Mouse (Mus musculus): ENCODE measurements around the gene Frmd4b. TPM values are rescaled to one million over a fixed set of nuclear protein-coding genes. Genes with fewer than 3 reads are reported as not detected.
"Not testable (repeated sequence)": the region's sequence is repeated elsewhere in the genome, so short reads cannot be mapped to it uniquely, and the experiment has no call there.

Frmd4b gene
- polyA plus RNA-seq, 1 experiment = 26.8 TPM

DNA sequence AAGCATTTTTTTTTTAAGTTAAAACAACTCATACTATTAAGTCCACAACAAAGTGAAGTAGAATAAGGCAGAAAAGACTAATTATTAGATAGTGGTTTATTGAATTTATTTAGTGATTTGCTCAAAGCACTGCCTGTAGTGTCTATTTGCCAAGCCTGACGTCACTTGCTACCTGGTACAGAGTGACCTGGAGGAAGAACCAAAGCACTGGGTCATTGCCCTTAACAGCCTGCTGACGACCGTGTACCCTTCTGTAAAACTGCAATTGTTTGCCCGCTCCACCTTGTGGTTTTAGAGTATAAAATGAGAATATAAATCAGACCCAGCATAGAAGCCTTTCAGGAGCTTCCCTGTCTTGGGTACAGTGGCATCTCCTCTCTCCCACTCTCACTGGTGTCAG is 355.1 kb downstream of the Frmd4b start:
- DNase-seq (ENCODE audit: low spot score) = no peak

DNA sequence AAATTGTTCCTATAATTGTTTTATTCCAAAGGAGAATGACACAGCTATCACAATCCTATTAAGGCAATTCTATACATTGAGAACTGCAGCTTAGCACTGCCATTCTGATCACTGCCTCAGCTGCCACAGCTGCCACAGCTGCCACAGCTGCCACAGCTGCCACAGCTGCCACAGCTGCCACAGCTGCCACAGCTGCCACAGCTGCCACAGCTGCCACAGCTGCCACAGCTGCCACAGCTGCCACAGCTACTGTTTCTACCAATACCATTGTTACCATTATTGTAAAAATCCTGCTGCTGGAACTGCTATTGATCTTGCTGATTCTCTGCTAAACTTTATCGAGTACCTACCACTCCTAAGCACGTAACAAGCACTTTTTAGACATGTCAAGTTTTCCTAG is 357.4 kb downstream of the Frmd4b start:
- not testable (repeated sequence) for DNase-seq (ENCODE audit: low spot score)

DNA sequence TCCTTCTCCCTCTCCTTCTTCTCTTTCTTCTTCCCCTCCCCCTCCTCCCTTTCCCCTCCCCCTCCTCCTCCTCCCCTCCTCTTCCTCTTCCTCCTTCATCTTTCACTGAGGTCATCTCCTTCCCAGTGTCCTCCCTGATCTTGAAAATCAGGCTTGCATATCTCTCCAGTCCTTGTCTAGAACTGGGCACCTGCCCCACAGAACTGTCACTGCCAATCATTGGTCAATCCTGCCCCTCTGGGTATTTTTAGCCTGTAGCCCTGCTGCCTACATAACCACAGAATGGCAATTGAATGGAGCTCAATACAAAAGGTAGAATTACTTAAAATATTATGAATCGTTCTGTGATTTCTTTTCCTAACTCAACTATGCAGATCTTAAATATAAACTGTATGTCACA is 358.9 kb downstream of the Frmd4b start:
- no peak for DNase-seq (ENCODE audit: low spot score)

DNA sequence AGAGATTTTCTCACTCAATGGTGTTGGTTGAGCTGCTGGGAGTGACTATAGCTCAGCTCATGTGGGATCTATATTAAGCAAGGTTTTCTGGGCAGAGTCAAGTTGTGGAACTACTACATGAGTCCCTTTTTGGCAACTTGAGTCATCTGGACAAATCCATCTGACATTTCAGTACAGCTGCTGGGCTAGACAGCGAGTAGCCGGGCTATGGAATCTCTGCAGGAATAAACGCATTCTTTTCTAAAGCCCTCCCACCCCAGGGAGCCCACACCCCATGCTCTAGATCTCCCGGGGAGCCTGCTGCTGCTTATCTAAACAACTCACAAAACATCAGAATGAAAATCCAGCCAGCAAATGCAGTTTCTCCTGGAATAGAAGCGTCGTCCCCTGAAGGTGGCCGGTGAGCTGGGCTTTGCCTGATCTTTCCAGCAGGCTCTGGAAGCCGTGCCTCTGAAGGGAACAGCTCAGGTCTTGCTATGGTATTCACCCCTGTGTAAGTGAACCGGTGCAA is 364.6 kb downstream of the Frmd4b start, which contains the start of gene Lmod3:
Lmod3 (minus strand) TSS at position 49 of the 511 bp plus-strand sequence.
- DNase-seq (ENCODE audit: low spot score) = no peak

DNA sequence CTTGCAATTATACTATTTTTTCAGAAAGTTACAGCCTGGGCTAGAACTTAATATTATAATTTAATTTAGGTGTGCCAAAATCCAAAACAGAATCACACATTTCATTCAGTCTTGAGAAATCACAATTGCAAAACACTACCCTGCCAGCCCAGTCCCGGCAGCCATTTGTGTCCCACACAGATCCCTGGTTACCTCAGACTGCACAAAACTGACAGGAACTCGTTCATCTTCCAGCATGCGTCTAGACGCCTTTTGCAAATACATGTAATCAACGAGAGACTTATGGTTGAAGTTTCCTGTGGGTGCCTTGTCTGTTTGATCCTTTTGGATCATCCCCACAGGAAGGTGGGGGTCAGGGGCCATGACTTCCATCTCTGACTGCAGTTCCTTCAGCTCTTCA is 365.3 kb downstream of the Frmd4b start:
- DNase-seq (ENCODE audit: low spot score) = no peak

DNA sequence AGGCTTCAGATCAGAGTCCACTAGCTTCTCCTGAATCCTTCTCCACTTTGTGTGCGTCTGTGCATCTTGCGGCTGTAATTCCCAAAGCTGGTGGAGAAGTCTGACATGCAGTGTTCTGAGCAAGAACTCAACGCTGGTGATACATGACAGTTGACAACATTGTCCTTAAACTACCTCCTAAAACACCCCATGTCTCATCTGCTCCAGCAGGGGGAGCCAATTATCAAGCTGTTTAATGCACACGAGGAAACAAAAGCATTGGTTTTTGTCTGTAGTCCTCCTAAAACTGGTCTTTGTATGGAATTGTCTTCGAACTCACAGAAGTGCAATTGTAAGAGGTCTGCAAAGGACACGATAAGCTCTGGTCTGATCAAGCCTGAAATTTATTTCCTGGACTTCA is 366.4 kb downstream of the Frmd4b start:
- no peak for DNase-seq (ENCODE audit: low spot score)

DNA sequence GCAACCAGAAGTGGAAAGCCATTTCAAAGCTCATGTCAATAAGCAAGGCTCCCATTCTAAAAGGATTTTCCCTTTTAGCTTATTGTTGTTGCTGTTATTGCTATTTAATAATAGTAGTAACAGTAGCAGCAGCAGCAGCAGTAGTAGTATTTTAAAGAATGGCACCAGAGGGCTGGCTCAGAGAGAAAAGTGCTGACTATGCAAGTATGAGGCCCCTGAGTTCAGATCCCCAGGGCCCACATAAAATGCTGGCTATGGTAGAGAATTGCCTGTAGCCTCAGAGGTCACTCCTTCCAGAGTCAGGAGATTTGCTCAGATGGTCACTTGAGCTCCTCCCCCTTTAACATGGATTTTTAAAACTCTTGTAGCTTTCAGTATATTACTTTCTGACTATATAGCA is 372.1 kb downstream of the Frmd4b start:
- DNase-seq (ENCODE audit: low spot score) = no peak

DNA sequence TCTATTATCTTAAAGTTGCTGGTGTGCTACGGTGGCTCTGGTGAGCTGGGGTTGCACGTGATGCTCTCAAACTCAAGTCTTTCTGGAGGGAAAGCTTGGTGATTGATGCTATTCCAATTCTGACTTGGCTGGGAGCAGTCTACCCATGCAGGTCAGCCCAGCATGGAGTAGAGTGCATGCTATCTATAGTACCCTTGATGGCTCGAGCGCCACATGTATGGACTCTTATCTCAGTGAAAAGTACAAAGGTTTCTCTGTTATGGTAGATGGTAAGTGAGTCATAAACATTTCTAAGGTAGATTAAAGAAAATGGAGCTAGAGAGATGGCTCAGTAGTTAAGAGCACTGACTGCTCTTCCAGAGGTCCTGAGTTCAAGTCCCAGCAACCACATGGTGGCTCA is 374.8 kb downstream of the Frmd4b start:
- no peak for DNase-seq (ENCODE audit: low spot score)

DNA sequence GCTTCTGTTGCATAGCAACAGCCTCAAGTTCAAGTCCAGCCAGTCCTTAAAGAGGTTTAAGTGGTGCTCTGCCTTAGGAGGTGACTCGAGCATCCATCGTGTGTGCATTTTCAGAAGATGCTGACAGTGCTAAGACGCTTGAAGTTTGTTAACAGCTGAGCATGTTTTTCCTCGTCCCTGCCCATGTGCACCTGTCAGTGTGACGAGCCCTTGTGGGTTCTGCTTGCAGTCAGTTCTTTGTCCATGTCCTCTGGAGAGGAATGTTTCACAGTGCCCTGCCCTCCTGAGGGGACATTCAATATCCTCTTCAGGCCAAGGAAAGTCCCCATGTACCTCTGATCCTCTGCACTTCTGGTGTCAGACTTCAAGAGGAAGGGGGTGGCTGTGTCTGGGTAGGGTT is 377.2 kb downstream of the Frmd4b start:
- DNase-seq (ENCODE audit: low spot score) = no peak

DNA sequence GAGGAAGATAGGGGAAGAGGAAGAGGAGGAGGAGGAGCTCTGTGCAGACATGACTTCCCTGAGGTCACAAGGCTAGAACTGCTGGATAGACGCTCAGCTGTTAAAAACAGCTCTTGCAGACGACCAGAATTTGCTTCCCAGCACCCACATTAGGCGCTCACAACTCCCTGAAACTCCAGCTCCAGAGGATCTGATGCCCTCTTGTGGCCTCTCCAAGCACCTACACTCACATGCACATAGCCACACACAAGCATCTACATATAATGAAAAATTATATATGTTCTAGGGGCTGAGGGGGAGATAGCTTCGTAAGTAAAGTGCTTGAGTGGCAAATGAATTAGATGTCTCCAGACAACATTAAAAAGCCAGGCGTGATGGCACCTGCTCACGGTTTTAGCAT is 378.0 kb downstream of the Frmd4b start:
- no peak for DNase-seq (ENCODE audit: low spot score)

Other genes starting within 250 kb of the Frmd4b start
- gene Mitf, start 189.5 kb upstream of the Frmd4b start, polyA plus RNA-seq (2012; rRNA removed) = 5.6 and 6.2 TPM in 2 replicates

Data from urinary bladder, adult 2 months (tissue).